Mouse (Mus musculus) sigmoid colon, adult 10 weeks (tissue): ENCODE data around the gene Ccdc177. TPM values are rescaled to one million over a fixed set of nuclear protein-coding genes. Genes with fewer than 3 reads are reported as not detected.

Source experiments
- polyA plus RNA-seq: library from polyadenylated mRNA; stranded (reverse); fragments of 350-450 nt; fragmentation: Illumina TruSeq; extraction: RNeasy Lipid Tissue Mini Kit (QIAGEN cat#74804); gene quantifications from one replicate; pipeline ENCODE4 v1.2.3, GENCODE M21; 2014; ENCODE audit warnings: low read depth, low replicate concordance

The Ccdc177 gene
- polyA plus RNA-seq, result 0.41 TPM

DNA sequence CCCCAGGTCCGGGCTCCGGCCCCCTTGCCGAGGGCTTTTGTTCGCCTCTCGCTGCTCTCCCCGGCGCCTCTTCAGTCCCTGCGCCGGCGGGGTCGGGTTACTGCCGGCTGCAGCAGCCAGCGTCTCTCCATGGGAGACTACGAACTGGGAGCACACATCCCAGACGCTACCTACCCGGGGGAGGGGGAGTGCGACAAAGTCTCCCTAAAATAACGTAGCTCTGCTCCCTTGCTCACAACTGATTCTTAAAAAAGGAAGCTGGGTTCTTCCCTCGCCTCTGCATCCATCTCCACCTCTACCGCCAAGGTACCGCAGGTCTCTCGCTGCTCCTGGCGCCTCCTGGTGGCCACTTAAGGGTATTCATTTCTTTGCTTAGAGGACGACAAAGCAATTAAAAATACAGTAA, at the start of gene Ccdc177:
Gene Ccdc177 (minus strand): TSS at position 292 of the 406 bp plus-strand sequence.

DNA sequence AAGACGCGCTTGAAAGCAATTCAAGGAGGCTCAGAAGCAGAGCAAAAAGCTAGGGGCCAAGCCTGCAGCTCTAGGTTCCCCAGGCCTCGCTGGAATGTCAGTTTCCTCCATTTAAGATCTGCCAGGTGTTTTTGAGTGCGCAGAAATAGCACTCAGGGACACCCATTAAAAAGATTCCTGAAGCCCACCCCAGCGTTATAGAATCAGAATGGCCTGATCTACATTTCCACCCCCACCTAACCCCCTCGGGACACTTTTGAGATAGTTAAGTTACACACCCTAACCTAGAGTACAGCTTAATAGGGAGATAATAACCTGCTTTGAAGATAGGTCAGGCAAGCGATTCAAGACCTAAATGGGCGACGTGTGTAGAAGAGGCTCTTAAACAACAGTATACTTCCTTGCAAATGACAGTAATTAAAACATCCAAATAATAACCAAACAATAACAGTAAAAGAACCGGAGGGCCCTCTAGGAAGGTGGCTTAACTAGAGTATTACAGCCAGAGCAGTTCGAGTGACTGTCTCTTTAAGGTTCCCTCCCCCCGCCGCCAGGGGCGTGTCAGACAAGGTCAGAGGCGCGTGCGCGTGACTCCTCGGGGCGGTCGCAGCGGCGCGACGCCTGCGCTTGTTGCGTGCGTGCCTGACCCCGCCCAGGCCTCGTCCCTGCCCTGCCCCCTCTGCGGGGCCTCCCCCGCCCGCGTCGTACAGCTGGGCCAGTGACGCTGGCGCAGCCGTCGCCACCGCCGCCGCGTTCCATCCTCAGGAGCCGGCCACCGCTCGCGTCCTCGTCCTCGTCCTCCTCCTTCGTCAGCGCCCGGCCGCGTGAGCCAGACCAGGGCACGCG, 29.6 kb upstream of the Ccdc177 start, which contains the start of gene Susd6:
Gene Susd6 (plus strand): TSS at position 662 of the 846 bp plus-strand sequence.

Other genes with a start within 250 kb of the Ccdc177 start
- 0.73 TPM for gene Galnt16, start 242.4 kb downstream of the Ccdc177 start, polyA plus RNA-seq
- 118 TPM for gene Slc39a9, start 116.8 kb downstream of the Ccdc177 start, polyA plus RNA-seq
- 38.6 TPM for gene Erh, start 116.3 kb downstream of the Ccdc177 start, polyA plus RNA-seq
- 1.4 TPM for gene Plekhd1, start 68.1 kb downstream of the Ccdc177 start, polyA plus RNA-seq
- 71.7 TPM for gene Susd6, start 29.8 kb upstream of the Ccdc177 start, polyA plus RNA-seq
- gene Srsf5, start 184.8 kb upstream of the Ccdc177 start, polyA plus RNA-seq, result 800 TPM
- not detected for gene Slc10a1, start 208.0 kb upstream of the Ccdc177 start, polyA plus RNA-seq